Mouse (Mus musculus): ENCODE results near the gene 1700016K19Rik. TPM values are rescaled to one million over a fixed set of nuclear protein-coding genes. Genes with fewer than 3 reads are reported as not detected.

1700016K19Rik gene
- polyA plus RNA-seq, 1 experiment, result not detected

- H3K4me3 ChIP-seq (ENCODE audit: insufficient read depth, poor library complexity, severe bottlenecking), result no peak overlapping the region
- no peak overlapping the region for H3ac ChIP-seq (ENCODE audit: control insufficient read depth, insufficient read length, low read depth)
- TF ChIP-seq MYOD1 (IDR thresholded peaks at IDR 0.05; ENCODE audit: control insufficient read depth, insufficient read length, low read depth) (no peak), MYOG (IDR thresholded peaks at IDR 0.05; ENCODE audit: control insufficient read depth, extremely low read depth, insufficient read length) (no peak), USF1 (IDR thresholded peaks at IDR 0.05; ENCODE audit: low read depth) (no peak), MAX (IDR thresholded peaks at IDR 0.05) (no peak)
- H3K36me3 ChIP-seq (ENCODE audit: control insufficient read depth, insufficient read depth), result no peaks in the 10 kb centered on the region
- no peaks in the 10 kb centered on the region for H3K79me2 ChIP-seq (ENCODE audit: control insufficient read depth, insufficient read depth)
- H3K27me3 ChIP-seq (ENCODE audit: control insufficient read depth, insufficient read depth, insufficient read length), result peaks cover 13% of the 10 kb centered on the region
- no peaks in the 10 kb centered on the region for H3K79me3 ChIP-seq (ENCODE audit: low read depth)
Observed at GRCm38 (mm10) chr11:75973988-75974387, 25.7 kb upstream of the 1700016K19Rik start.

- Histone ChIP-seq H3K79me3 (ENCODE audit: low read depth) (no peaks in the 10 kb centered on the region), H3ac (ENCODE audit: control insufficient read depth, insufficient read length, low read depth) (no peak overlapping the region), H3K36me3 (ENCODE audit: control insufficient read depth, insufficient read depth) (no peaks in the 10 kb centered on the region), H3K4me3 (ENCODE audit: insufficient read depth, poor library complexity, severe bottlenecking) (no peak overlapping the region), H3K27me3 (ENCODE audit: control insufficient read depth, insufficient read depth, insufficient read length) (peaks cover 3% of the 10 kb centered on the region), H3K79me2 (ENCODE audit: control insufficient read depth, insufficient read depth) (no peaks in the 10 kb centered on the region)
- no peak for TF ChIP-seq MYOD1 (IDR thresholded peaks at IDR 0.05; ENCODE audit: control insufficient read depth, insufficient read length, low read depth)
- no peak for TF ChIP-seq CEBPB (IDR thresholded peaks at IDR 0.05; ENCODE audit: low read depth)
- TF ChIP-seq MAX (IDR thresholded peaks at IDR 0.05), result no peak
- no peak for TF ChIP-seq USF1 (IDR thresholded peaks at IDR 0.05; ENCODE audit: low read depth)
- no peak for TF ChIP-seq CTCF (IDR thresholded peaks at IDR 0.05; ENCODE audit: control insufficient read depth, insufficient read depth, insufficient read length)
- no peak for TF ChIP-seq MYOG (IDR thresholded peaks at IDR 0.05; ENCODE audit: control insufficient read depth, extremely low read depth, insufficient read length)
- no peak for TF ChIP-seq FOSL1 (IDR thresholded peaks at IDR 0.05; ENCODE audit: insufficient read depth, low read length, poor library complexity, severe bottlenecking)
Observed at GRCm38 (mm10) chr11:75976748-75977147, 23.0 kb upstream of the 1700016K19Rik start.

- Histone ChIP-seq H3ac (ENCODE audit: control insufficient read depth, insufficient read length, low read depth) (no peak overlapping the region), H3K79me3 (ENCODE audit: low read depth) (no peaks in the 10 kb centered on the region), H3K4me3 (ENCODE audit: insufficient read depth, poor library complexity, severe bottlenecking) (no peak overlapping the region), H3K36me3 (ENCODE audit: control insufficient read depth, insufficient read depth) (no peaks in the 10 kb centered on the region), H3K27me3 (ENCODE audit: control insufficient read depth, insufficient read depth, insufficient read length) (peaks cover 2% of the 10 kb centered on the region), H3K79me2 (ENCODE audit: control insufficient read depth, insufficient read depth) (no peaks in the 10 kb centered on the region)
- TF ChIP-seq CEBPB (IDR thresholded peaks at IDR 0.05; ENCODE audit: low read depth), result no peak
- TF ChIP-seq MAX (IDR thresholded peaks at IDR 0.05), result no peak
- TF ChIP-seq MYOD1 (IDR thresholded peaks at IDR 0.05; ENCODE audit: control insufficient read depth, insufficient read length, low read depth), result no peak
- TF ChIP-seq FOSL1 (IDR thresholded peaks at IDR 0.05; ENCODE audit: insufficient read depth, low read length, poor library complexity, severe bottlenecking), result no peak
- TF ChIP-seq MYOG (IDR thresholded peaks at IDR 0.05; ENCODE audit: control insufficient read depth, extremely low read depth, insufficient read length), result no peak
- TF ChIP-seq CTCF (IDR thresholded peaks at IDR 0.05; ENCODE audit: control insufficient read depth, insufficient read depth, insufficient read length), result no peak
- no peak for TF ChIP-seq USF1 (IDR thresholded peaks at IDR 0.05; ENCODE audit: low read depth)
Observed at GRCm38 (mm10) chr11:75978051-75978450, 21.7 kb upstream of the 1700016K19Rik start.

- Histone ChIP-seq H3K4me3 (ENCODE audit: insufficient read depth, poor library complexity, severe bottlenecking) (no peak overlapping the region), H3K79me3 (ENCODE audit: low read depth) (no peaks in the 10 kb centered on the region), H3K36me3 (ENCODE audit: control insufficient read depth, insufficient read depth) (no peaks in the 10 kb centered on the region), H3ac (ENCODE audit: control insufficient read depth, insufficient read length, low read depth) (no peak overlapping the region), H3K79me2 (ENCODE audit: control insufficient read depth, insufficient read depth) (no peaks in the 10 kb centered on the region), H3K27me3 (ENCODE audit: control insufficient read depth, insufficient read depth, insufficient read length) (no peaks in the 10 kb centered on the region)
- TF ChIP-seq CEBPB (IDR thresholded peaks at IDR 0.05; ENCODE audit: low read depth), result no peak
- no peak for TF ChIP-seq MYOD1 (IDR thresholded peaks at IDR 0.05; ENCODE audit: control insufficient read depth, insufficient read length, low read depth)
- TF ChIP-seq CTCF (IDR thresholded peaks at IDR 0.05; ENCODE audit: control insufficient read depth, insufficient read depth, insufficient read length), result no peak
- TF ChIP-seq MAX (IDR thresholded peaks at IDR 0.05), result no peak
- no peak for TF ChIP-seq USF1 (IDR thresholded peaks at IDR 0.05; ENCODE audit: low read depth)
- TF ChIP-seq FOSL1 (IDR thresholded peaks at IDR 0.05; ENCODE audit: insufficient read depth, low read length, poor library complexity, severe bottlenecking), result no peak
- no peak for TF ChIP-seq MYOG (IDR thresholded peaks at IDR 0.05; ENCODE audit: control insufficient read depth, extremely low read depth, insufficient read length)
Observed at GRCm38 (mm10) chr11:75980413-75980812, 19.3 kb upstream of the 1700016K19Rik start.

- Histone ChIP-seq H3K79me3 (ENCODE audit: low read depth) (no peaks in the 10 kb centered on the region), H3ac (ENCODE audit: control insufficient read depth, insufficient read length, low read depth) (no peak overlapping the region), H3K36me3 (ENCODE audit: control insufficient read depth, insufficient read depth) (no peaks in the 10 kb centered on the region), H3K79me2 (ENCODE audit: control insufficient read depth, insufficient read depth) (no peaks in the 10 kb centered on the region), H3K4me3 (ENCODE audit: insufficient read depth, poor library complexity, severe bottlenecking) (no peak overlapping the region), H3K27me3 (ENCODE audit: control insufficient read depth, insufficient read depth, insufficient read length) (peaks cover 8% of the 10 kb centered on the region)
- peak; percentile 74 for TF ChIP-seq USF1 (IDR thresholded peaks at IDR 0.05; ENCODE audit: low read depth)
- TF ChIP-seq MYOD1 (IDR thresholded peaks at IDR 0.05; ENCODE audit: control insufficient read depth, insufficient read length, low read depth), result no peak
Observed at GRCm38 (mm10) chr11:75983194-75983593, 16.5 kb upstream of the 1700016K19Rik start.

GRCm38 (mm10) chr11:75984581-75984980 is 15.1 kb upstream of the 1700016K19Rik start:
- no peak overlapping the region for H3ac ChIP-seq (ENCODE audit: control insufficient read depth, insufficient read length, low read depth)
- no peaks in the 10 kb centered on the region for H3K79me3 ChIP-seq (ENCODE audit: low read depth)
- peaks cover 12% of the 10 kb centered on the region for H3K27me3 ChIP-seq (ENCODE audit: control insufficient read depth, insufficient read depth, insufficient read length)
- no peaks in the 10 kb centered on the region for H3K79me2 ChIP-seq (ENCODE audit: control insufficient read depth, insufficient read depth)
- H3K4me3 ChIP-seq (ENCODE audit: insufficient read depth, poor library complexity, severe bottlenecking), result no peak overlapping the region
- H3K36me3 ChIP-seq (ENCODE audit: control insufficient read depth, insufficient read depth), result no peaks in the 10 kb centered on the region
- TF ChIP-seq FOSL1 (IDR thresholded peaks at IDR 0.05; ENCODE audit: insufficient read depth, low read length, poor library complexity, severe bottlenecking), result no peak
- no peak for TF ChIP-seq MYOD1 (IDR thresholded peaks at IDR 0.05; ENCODE audit: control insufficient read depth, insufficient read length, low read depth)
- no peak for TF ChIP-seq USF1 (IDR thresholded peaks at IDR 0.05; ENCODE audit: low read depth)
- TF ChIP-seq MAX (IDR thresholded peaks at IDR 0.05), result no peak
- TF ChIP-seq CEBPB (IDR thresholded peaks at IDR 0.05; ENCODE audit: low read depth), result no peak
- TF ChIP-seq MYOG (IDR thresholded peaks at IDR 0.05; ENCODE audit: control insufficient read depth, extremely low read depth, insufficient read length), result no peak
- TF ChIP-seq CTCF (IDR thresholded peaks at IDR 0.05; ENCODE audit: control insufficient read depth, insufficient read depth, insufficient read length), result no peak

All from C2C12 (cell line).